Mouse (Mus musculus) ES-Bruce4 (cell line): Measurements from ENCODE around the gene Gpr22.

Experiments used
- CTCF ChIP-seq: IDR thresholded peaks from one replicate; pipeline ENCODE4 v1.8.1; 2011; ENCODE audit warnings: low read depth, low read length
- EP300 ChIP-seq: IDR thresholded peaks from 2 replicates; pipeline ENCODE4 v1.6.1; 2011; ENCODE audit warnings: low read depth, low read length; ENCODE audit not compliant: insufficient read depth

DNA sequence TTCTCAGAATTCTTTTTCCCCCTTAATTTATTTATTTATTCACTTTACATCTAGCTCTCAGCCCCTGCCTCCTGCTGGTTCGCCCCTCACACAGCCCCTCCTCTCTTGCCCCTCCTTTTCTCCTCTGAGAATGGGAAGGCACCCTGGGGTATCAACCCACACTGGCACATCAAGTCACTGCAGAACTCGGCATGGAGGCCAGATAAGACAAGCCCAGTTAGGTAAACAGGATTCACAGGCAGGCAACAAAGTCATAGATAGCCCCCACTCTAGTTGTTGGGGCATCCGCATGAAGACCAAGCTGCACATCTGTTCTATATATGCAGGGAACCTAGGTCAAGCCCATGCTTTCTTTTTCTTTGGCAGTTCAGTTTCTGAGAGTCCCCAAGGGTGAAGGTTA is 46.6 kb downstream of the Gpr22 start:
- TF ChIP-seq EP300, result no peak
- no peak for TF ChIP-seq CTCF
